Mouse (Mus musculus) gastrocnemius, adult 18-20 months (tissue): ENCODE data around the gene Gm8267. TPM values are rescaled to one million over a fixed set of nuclear protein-coding genes. Genes with fewer than 3 reads are reported as not detected.
"Not testable (repeated sequence)": the region's sequence is repeated elsewhere in the genome, so short reads cannot be mapped to it uniquely, and the experiment has no call there.

Experiments used
- DNase-seq: peaks from one replicate; pipeline ENCODE4 v3.0.0; 2021; ENCODE audit warnings: low spot score
- long read RNA-seq, 2 experiments: library from polyadenylated mRNA; stranded (forward); transcript quantifications; one replicate each; pipeline ENCODE4 v2.0.0; 2021
- total RNA-seq, 2 experiments: library from RNA; stranded (reverse); gene quantifications; 2 replicates each; pipeline ENCODE4 v1.2.3; 2021

Gene Gm8267
- not detected for total RNA-seq
- long read RNA-seq, experiment 1: 0 reads
- long read RNA-seq, experiment 2: 0 reads

DNA sequence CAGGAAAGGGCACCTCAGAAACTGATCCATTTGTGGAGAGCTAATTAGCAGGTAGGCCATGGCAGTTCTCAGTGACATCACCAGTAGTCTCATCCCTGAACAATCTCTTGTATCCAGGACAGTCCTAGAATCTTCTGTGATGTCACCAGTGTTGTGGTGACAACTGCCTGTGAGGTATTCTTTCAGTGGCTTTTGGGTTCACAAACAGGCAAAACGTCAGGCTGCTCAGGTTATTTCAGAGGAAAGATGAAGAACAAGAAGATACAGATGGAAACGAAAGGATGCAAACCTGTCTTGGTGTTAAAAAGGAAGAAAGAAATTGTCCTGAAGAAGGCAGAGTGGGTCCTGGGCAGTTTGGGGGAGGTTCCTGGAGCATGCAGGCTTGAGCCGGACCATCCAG, at the start of gene Gm8267:
Gm8267 (minus strand) TSS at position 101 of the 400 bp plus-strand sequence.
- no peak for DNase-seq

- not testable (repeated sequence) for DNase-seq
Observed at GRCm38 (mm10) chr14:44789537-44790382, 39.6 kb upstream of the Gm8267 start.

DNA sequence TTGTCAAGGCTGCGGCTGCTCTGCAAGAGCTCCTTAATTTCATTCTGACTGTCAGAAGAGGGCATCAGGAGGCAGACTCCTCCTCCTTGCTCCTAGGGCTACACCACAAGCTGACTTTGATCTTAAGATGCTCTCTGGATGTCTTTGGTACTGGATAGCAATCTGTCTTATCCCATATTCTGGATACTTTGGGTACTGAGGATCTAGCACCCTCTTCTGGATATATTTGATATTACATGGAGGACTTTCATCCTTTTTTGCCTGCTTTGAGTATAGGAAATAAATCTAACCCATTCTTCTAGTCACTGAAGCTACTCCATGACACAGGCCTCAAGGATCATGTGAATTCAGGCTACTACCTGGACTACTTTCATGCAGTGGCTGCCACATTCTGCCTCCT, 7.4 kb downstream of the Gm8267 start:
- DNase-seq: not testable (repeated sequence)

GRCm38 (mm10) chr14:44730711-44731110, 19.4 kb downstream of the Gm8267 start:
- DNase-seq: not testable (repeated sequence)

- DNase-seq: not testable (repeated sequence)
Observed at GRCm38 (mm10) chr14:44706356-44706755, 43.8 kb downstream of the Gm8267 start, which contains the start of gene Gm8257. Gm8257 (minus strand) TSS chr14:44706456.

Other genes with a start within 250 kb of the Gm8267 start
- not detected for gene Gm17093, start 232.1 kb downstream of the Gm8267 start, total RNA-seq
- not detected for gene Gm8247, start 167.2 kb downstream of the Gm8267 start, total RNA-seq
- gene Gm5624, start 122.4 kb downstream of the Gm8267 start, total RNA-seq: not detected
- gene Gm8257, start 43.9 kb downstream of the Gm8267 start, total RNA-seq: not detected
- not detected for gene Ptgdr, start 109.0 kb upstream of the Gm8267 start, total RNA-seq
- gene Ptger2, start 237.9 kb upstream of the Gm8267 start, total RNA-seq: under 1 TPM in 1 of 2 experiments, not detected in 1; 0.09 TPM